Mouse (Mus musculus): ENCODE results near the gene Slc16a7.

Gene Slc16a7

GRCm38 (mm10) chr10:125388876-125389786 lies at the start of gene Slc16a7:
Slc16a7 (minus strand) TSS chr10:125389465.
- peak; percentile 76 to 89 for DNase-seq

- peak in 1 of 2 experiments; percentile 5 for DNase-seq
These were observed 29.5 kb upstream of the Slc16a7 start for GRCm38 (mm10) chr10:125418795-125419194.

GRCm38 (mm10) chr10:125399796-125400195 lies 10.5 kb upstream of the Slc16a7 start:
- no peak for DNase-seq

GRCm38 (mm10) chr10:125390011-125390410 lies 746 bp upstream of the Slc16a7 start:
- no peak for DNase-seq

GRCm38 (mm10) chr10:125388481-125388875 lies 787 bp downstream of the Slc16a7 start:
- DNase-seq, result peak in 1 of 2 experiments; percentile 8

GRCm38 (mm10) chr10:125387782-125388415 lies 1.4 kb downstream of the Slc16a7 start:
- no peak for DNase-seq

- no peak for DNase-seq
These were observed 13.7 kb downstream of the Slc16a7 start for GRCm38 (mm10) chr10:125375526-125375925.

- DNase-seq, result no peak
These were observed 16.6 kb downstream of the Slc16a7 start for GRCm38 (mm10) chr10:125372666-125373065.

GRCm38 (mm10) chr10:125371451-125371850 lies 17.8 kb downstream of the Slc16a7 start:
- no peak for DNase-seq

GRCm38 (mm10) chr10:125370037-125370610 lies 19.1 kb downstream of the Slc16a7 start:
- no peak for DNase-seq

- DNase-seq, result no peak
These were observed 30.8 kb downstream of the Slc16a7 start for GRCm38 (mm10) chr10:125358479-125358878.

GRCm38 (mm10) chr10:125352805-125353204 lies 36.5 kb downstream of the Slc16a7 start:
- DNase-seq, result no peak

GRCm38 (mm10) chr10:125348171-125348570 lies 41.1 kb downstream of the Slc16a7 start:
- no peak for DNase-seq

GRCm38 (mm10) chr10:125347149-125347548 lies 42.1 kb downstream of the Slc16a7 start:
- no peak for DNase-seq

- DNase-seq, result no peak
These were observed 42.9 kb downstream of the Slc16a7 start for GRCm38 (mm10) chr10:125346364-125346763.

GRCm38 (mm10) chr10:125345583-125345982 lies 43.7 kb downstream of the Slc16a7 start:
- DNase-seq, result no peak

- DNase-seq, result peak; percentile 72 to 87
These were observed 47.1 kb downstream of the Slc16a7 start for GRCm38 (mm10) chr10:125342204-125342603.

GRCm38 (mm10) chr10:125333799-125334198 lies 55.5 kb downstream of the Slc16a7 start:
- no peak for DNase-seq

- no peak for DNase-seq
These were observed 57.9 kb downstream of the Slc16a7 start for GRCm38 (mm10) chr10:125331334-125331733.

GRCm38 (mm10) chr10:125328331-125329063 lies 60.8 kb downstream of the Slc16a7 start:
- peak; percentile 48 to 70 for DNase-seq

GRCm38 (mm10) chr10:125324871-125325565 lies 64.2 kb downstream of the Slc16a7 start:
- peak in 1 of 2 experiments; percentile 44 for DNase-seq

Data from kidney, postnatal 25 days (tissue).